ENCODE assay signal across 25 mouse cellular contexts in genomic region chr5:115947622-115948353, GRCm38 (mm10).
DNase-seq lines count a peak whose midpoint lies in the region; ATAC-seq and TF ChIP-seq lines count a peak whose summit lies in the region.
"Had no signal": no experiment of that assay in that cellular context is flagged by ENCODE, and none has a peak within 500 bp of the region (broad histone marks: within the 10 kb centered on the region; RNA-seq: fewer than 3 reads in every experiment).

No protein-coding gene starts in this region.

- H3K4me3 ChIP-seq in heart, embryonic 11.5 days (ENCODE audit: low read depth, low read length) = peak overlapping the region; percentile 25
- peak overlapping the region; percentile 54 for H3K4me3 ChIP-seq in liver, embryonic 12.5 days
- peak overlapping the region; percentile 25 for H3K4me3 ChIP-seq in liver, postnatal 0 days (ENCODE audit: low read depth, low read length)
- H3K4me3 ChIP-seq in left cerebral cortex, adult 2 months = no peak overlapping the region
- H3K4me3 ChIP-seq in lung, postnatal 0 days (ENCODE audit: low read depth, low read length) = no peak overlapping the region
- H3K4me3 ChIP-seq: embryonic facial prominence, embryonic 13.5 days; forebrain, embryonic 13.5 days; hindbrain, embryonic 12.5 days; midbrain, embryonic 13.5 days had no signal

- no peaks in the 10 kb centered on the region for H3K27me3 ChIP-seq in heart, embryonic 11.5 days (ENCODE audit: control insufficient read depth, insufficient read depth, low read length)
- no peaks in the 10 kb centered on the region for H3K27me3 ChIP-seq in liver, embryonic 12.5 days (replicated peaks)
- H3K27me3 ChIP-seq in liver, postnatal 0 days (ENCODE audit: insufficient read depth, low read length) = no peaks in the 10 kb centered on the region
- H3K27me3 ChIP-seq in lung, postnatal 0 days (replicated peaks; ENCODE audit: insufficient read depth, low read length) = no peaks in the 10 kb centered on the region
- H3K27me3 ChIP-seq: embryonic facial prominence, embryonic 13.5 days; forebrain, embryonic 13.5 days; hindbrain, embryonic 12.5 days; midbrain, embryonic 13.5 days had no signal

- no peaks in the 10 kb centered on the region for H3K9me3 ChIP-seq in heart, embryonic 11.5 days (replicated peaks; ENCODE audit: control insufficient read depth, low read length)
- peaks cover 17% of the 10 kb centered on the region for H3K9me3 ChIP-seq in liver, embryonic 12.5 days (replicated peaks)
- peaks cover 2% of the 10 kb centered on the region; the same call in 1 of the 2 replicates for H3K9me3 ChIP-seq in liver, postnatal 0 days (ENCODE audit: low read length)
- H3K9me3 ChIP-seq in lung, postnatal 0 days (ENCODE audit: low read length) = no peaks in the 10 kb centered on the region
- H3K9me3 ChIP-seq: embryonic facial prominence, embryonic 13.5 days; forebrain, embryonic 13.5 days; midbrain, embryonic 13.5 days had no signal

- TF ChIP-seq CTCF in liver, postnatal 0 days (IDR thresholded peaks at IDR 0.05; ENCODE audit: low read depth) = no peak
- no peak for TF ChIP-seq CTCF in left cerebral cortex, adult 2 months (IDR thresholded peaks at IDR 0.05)
- TF ChIP-seq CTCF in lung, postnatal 0 days (IDR thresholded peaks at IDR 0.05) = no peak

- 0 out of 2 replicates have a peak, but pooled peaks have one; percentile 33 for TF ChIP-seq EP300 in liver, postnatal 0 days (IDR thresholded peaks at IDR 0.05; ENCODE audit: low read depth)
- TF ChIP-seq EP300 in lung, postnatal 0 days (IDR thresholded peaks at IDR 0.05) = no peak

- DNase-seq in heart, postnatal 36 days = no peak
- no peak for DNase-seq in liver, postnatal 0 days
- DNase-seq in left cerebral cortex, adult 2 months (ENCODE audit: extremely low spot score in 1 of 2, low spot score in 2 of 2) = no peak
- no peak for DNase-seq in lung, postnatal 0 days (ENCODE audit: low spot score)
- no peak for DNase-seq in kidney, adult 11 months
- DNase-seq: adrenal gland, adult 8-10 months; cerebellum, adult 9-10 months; cerebellum, postnatal 36 days; gastrocnemius, postnatal 10 days; heart, postnatal 14 days; kidney, adult 9 months; kidney, postnatal 10 days; lung, postnatal 10 days; right cerebral cortex, postnatal 14 days; thymus, adult 2 months; thymus, postnatal 36 days had no signal

- H3K36me3 ChIP-seq in heart, embryonic 11.5 days (ENCODE audit: control insufficient read depth, insufficient read depth, low read length) = peaks cover 25% of the 10 kb centered on the region
- peaks cover 99% of the 10 kb centered on the region for H3K36me3 ChIP-seq in liver, embryonic 12.5 days
- H3K36me3 ChIP-seq in liver, postnatal 0 days (replicated peaks; ENCODE audit: insufficient read depth, low read length) = peaks cover 85% of the 10 kb centered on the region
- H3K36me3 ChIP-seq in lung, postnatal 0 days (ENCODE audit: insufficient read depth, low read length) = no peaks in the 10 kb centered on the region

- 0 out of 2 replicates have a peak, but pooled peaks cover 3% of the 10 kb centered on the region for H3K4me1 ChIP-seq in heart, embryonic 11.5 days (ENCODE audit: control insufficient read depth, insufficient read depth, low read length)
- peaks cover 66% of the 10 kb centered on the region for H3K4me1 ChIP-seq in liver, embryonic 12.5 days
- H3K4me1 ChIP-seq in liver, postnatal 0 days (ENCODE audit: insufficient read depth) = peaks cover 3% of the 10 kb centered on the region; the same call in 1 of the 2 replicates
- no peaks in the 10 kb centered on the region for H3K4me1 ChIP-seq in lung, postnatal 0 days (ENCODE audit: insufficient read depth, low read depth, low read length)
- H3K4me1 ChIP-seq: embryonic facial prominence, embryonic 13.5 days; forebrain, embryonic 13.5 days; midbrain, embryonic 13.5 days had no signal

- H3K27ac ChIP-seq in heart, embryonic 11.5 days (ENCODE audit: low read depth, low read length) = 0 out of 2 replicates have a peak overlapping the region, but pooled peaks have one; percentile 15
- H3K27ac ChIP-seq in liver, embryonic 12.5 days = peak overlapping the region; percentile 86
- no peak overlapping the region for H3K27ac ChIP-seq in liver, postnatal 0 days (ENCODE audit: low read depth)
- no peak overlapping the region for H3K27ac ChIP-seq in left cerebral cortex, adult 2 months
- no peak overlapping the region for H3K27ac ChIP-seq in lung, postnatal 0 days (ENCODE audit: low read length)
- H3K27ac ChIP-seq: embryonic facial prominence, embryonic 13.5 days; forebrain, embryonic 13.5 days; hindbrain, embryonic 12.5 days; macrophage; midbrain, embryonic 13.5 days had no signal

- intact Hi-C loops in heart, postnatal 36 days (cut with DNase I) = no loop called here
- intact Hi-C loops in left cerebral cortex, adult 2 months (cut with DNase I) = no loop called here

- peak overlapping the region; percentile 28 for H3K4me2 ChIP-seq in heart, embryonic 11.5 days
- peak overlapping the region; percentile 79 for H3K4me2 ChIP-seq in liver, embryonic 12.5 days
- H3K4me2 ChIP-seq in liver, postnatal 0 days (ENCODE audit: low read depth, low read length) = peak overlapping the region; percentile 61
- H3K4me2 ChIP-seq in lung, postnatal 0 days (replicated peaks; ENCODE audit: low read depth, low read length) = no peak overlapping the region
- H3K4me2 ChIP-seq: embryonic facial prominence, embryonic 13.5 days; forebrain, embryonic 13.5 days; hindbrain, embryonic 12.5 days; midbrain, embryonic 13.5 days had no signal

- H3K9ac ChIP-seq in heart, embryonic 11.5 days (ENCODE audit: low read depth, low read length) = no peak overlapping the region
- H3K9ac ChIP-seq in liver, embryonic 12.5 days = peak overlapping the region; percentile 71
- H3K9ac ChIP-seq in liver, postnatal 0 days (replicated peaks) = no peak overlapping the region
- no peak overlapping the region for H3K9ac ChIP-seq in lung, postnatal 0 days (replicated peaks; ENCODE audit: low read depth)
- H3K9ac ChIP-seq: embryonic facial prominence, embryonic 13.5 days; forebrain, embryonic 13.5 days; hindbrain, embryonic 12.5 days; midbrain, embryonic 13.5 days had no signal

- 83% methylated on average over 15 of the region's 15 CpGs for WGBS in heart, embryonic 11.5 days (ENCODE audit: insufficient replicate concordance)
- 62% methylated on average over 15 of the region's 15 CpGs for WGBS in liver, embryonic 12.5 days (ENCODE audit: insufficient replicate concordance)
- 83% methylated on average over 15 of the region's 15 CpGs for WGBS in liver, postnatal 0 days (ENCODE audit: insufficient replicate concordance)
- WGBS in lung, postnatal 0 days = 93% methylated on average over 15 of the region's 15 CpGs

- ATAC-seq in heart, embryonic 11.5 days (replicated peaks; ENCODE audit: insufficient number of reproducible peaks, low FRiP score, low TSS enrichment) = 0 out of 2 replicates have a peak, but pooled peaks have one; percentile 47
- ATAC-seq in erythroblast, adult 5-6 weeks (replicated peaks; ENCODE audit: low FRiP score, poor library complexity, severe bottlenecking) = peak; percentile 66
- ATAC-seq in liver, embryonic 12.5 days = peak; percentile 89
- ATAC-seq in liver, postnatal 0 days = peak; percentile 60
- ATAC-seq in lung, postnatal 0 days = no peak
- ATAC-seq: forebrain, embryonic 13.5 days; intestine, embryonic 16.5 days; midbrain, embryonic 13.5 days had no signal

Comparison
In these comparisons a context has a peak if more than half of its experiments do, and no peak if none do; other contexts are left out.
1. H3K27ac ChIP-seq: peak in heart, embryonic 11.5 days (single experiment) and liver, embryonic 12.5 days (single experiment); none in liver, postnatal 0 days (single experiment), left cerebral cortex, adult 2 months (single experiment) and lung, postnatal 0 days (single experiment).
2. H3K4me3 ChIP-seq: peak in heart, embryonic 11.5 days (single experiment), liver, embryonic 12.5 days (single experiment) and liver, postnatal 0 days (single experiment); none in left cerebral cortex, adult 2 months (single experiment) and lung, postnatal 0 days (single experiment).